Mouse (Mus musculus) spleen, adult 2 months (tissue): ENCODE data around the gene Ptges.

Experiments used
- CTCF ChIP-seq: fragments of 200-500 bp; IDR thresholded peaks from 2 replicates; pipeline ENCODE4 v1.5.1; 2011; ENCODE audit warnings: mild to moderate bottlenecking, inconsistent platforms; ENCODE audit not compliant: insufficient read depth, insufficient read length, insufficient replicate concordance; ENCODE audit errors: extremely low read depth
- POLR2A ChIP-seq: fragments of 200-500 bp; IDR thresholded peaks from 2 replicates; pipeline ENCODE4 v1.6.1; 2011; ENCODE audit warnings: low read depth, low read length, inconsistent platforms

DNA sequence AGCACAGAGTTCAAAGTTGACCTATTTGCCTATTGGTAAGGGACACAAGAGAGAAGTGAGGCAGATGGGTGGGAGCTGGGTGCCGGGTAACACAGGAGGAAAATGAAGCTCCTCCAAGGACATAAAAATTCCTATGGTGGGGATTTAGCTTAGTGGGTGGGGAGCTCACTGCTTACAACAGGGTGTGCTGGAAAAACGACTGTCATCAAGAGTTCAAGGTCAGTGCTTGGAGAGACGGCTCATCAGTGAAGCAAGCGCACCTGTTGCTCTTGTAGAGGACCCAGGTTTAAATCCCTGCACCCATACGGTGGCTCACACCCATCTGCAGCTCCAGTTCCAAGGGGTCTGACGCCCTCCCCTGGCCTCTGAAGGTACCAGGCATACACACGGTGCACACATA lies 35.7 kb downstream of the Ptges start:
- no peak for TF ChIP-seq CTCF
- no peak for TF ChIP-seq POLR2A
